Mouse (Mus musculus) kidney, postnatal 36 days (tissue): ENCODE data around the gene Aptx.

ENCODE experiments used
- DNase-seq, 2 experiments: peaks; one replicate each; pipeline ENCODE4 v3.0.0; 2021 to 2022; ENCODE audit warnings: mixed read lengths in 2 of 2

Gene Aptx

DNA sequence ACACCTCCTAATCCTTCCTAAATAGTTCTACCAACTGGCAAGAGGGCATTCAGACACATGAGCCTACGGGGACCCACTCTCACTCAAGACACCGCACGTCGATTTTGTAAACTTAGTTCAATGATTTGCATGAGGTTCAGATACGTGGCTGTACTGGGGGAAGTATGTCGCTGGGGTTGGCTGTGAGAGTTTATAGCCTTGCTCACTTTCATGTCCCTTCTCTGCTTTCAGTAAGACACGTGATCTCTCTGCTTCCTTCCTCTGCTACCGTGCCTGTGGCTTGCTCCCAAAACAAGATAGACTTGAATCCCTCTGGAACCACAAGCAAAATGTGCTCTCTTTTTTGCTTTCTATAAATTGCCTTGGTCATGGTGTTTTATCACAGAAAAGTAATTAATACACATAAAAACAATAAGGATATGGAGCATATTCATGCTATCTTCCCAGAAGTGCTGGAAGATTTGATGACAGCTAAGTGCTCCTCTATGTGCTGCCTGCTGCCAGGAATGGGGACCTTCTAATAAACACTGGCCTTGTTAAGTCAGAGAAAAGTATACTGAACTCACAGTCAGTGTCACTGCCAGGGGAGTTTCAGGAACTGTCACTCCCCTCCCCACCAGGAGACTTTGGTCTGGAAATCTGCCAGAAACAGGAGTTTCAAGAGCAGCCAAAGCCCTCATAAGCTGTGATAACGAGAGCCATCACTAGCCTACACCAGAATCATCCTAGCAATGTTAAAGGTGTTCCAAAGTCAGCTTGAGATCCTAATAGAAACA lies 36.6 kb downstream of the Aptx start:
- no peak for DNase-seq

DNA sequence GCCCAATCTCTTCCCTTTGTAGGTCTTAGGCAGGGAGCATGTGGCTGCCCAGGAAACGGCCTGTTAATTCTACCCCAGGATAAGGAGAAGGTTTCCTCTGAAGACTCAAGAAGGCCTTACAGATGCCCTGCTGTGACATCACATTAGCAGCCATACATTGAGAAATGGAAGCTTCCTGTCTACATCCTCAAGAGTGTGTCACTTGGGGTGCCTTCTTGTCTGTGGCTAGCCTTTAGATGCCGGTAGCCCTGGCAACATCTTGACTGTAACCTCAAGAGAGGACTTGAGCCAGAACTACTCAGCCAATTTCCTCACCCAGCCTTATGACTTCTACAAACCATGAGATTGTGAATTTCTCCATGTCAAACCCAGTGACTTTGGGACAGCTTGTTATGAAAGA lies 51.9 kb downstream of the Aptx start:
- DNase-seq: no peak

- no peak for DNase-seq
Measured at GRCm38 (mm10) chr4:40649111-40649510, 53.9 kb downstream of the Aptx start.

GRCm38 (mm10) chr4:40643567-40643966 lies 59.4 kb downstream of the Aptx start:
- peak; percentile 7 to 25 for DNase-seq

DNA sequence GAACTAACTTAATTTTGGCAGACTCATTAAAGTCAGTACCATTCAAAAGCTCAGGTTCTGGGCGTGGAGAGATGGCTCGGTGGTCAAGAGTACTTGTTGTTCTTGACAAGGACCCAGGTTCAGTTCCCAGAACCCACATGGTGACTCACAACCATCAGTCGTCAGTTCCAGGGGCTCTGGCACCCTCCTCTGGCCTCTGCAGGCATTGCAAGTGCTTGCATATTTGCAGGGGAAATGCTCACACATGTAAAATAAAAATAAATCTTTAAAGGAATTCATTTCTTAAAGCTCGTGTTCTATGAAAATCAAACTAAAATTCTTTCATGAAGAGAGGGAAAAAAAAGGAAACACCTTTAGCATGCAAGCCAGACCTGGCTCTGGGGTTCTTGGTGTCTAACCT lies 62.0 kb downstream of the Aptx start:
- no peak for DNase-seq
